Comparison of ENCODE assay signal across 8 mouse cellular contexts in genomic region chr13:61804168-61804874, GRCm38 (mm10).
A peak's percentile ranks its signal among the peaks of the same experiment; 100 is the strongest.
DNase-seq lines count a peak whose midpoint lies in the region; ATAC-seq and TF ChIP-seq lines count a peak whose summit lies in the region.
"Not testable (repeated sequence)": the region's sequence is repeated elsewhere in the genome, so short reads cannot be mapped to it uniquely, and the experiment has no call there.

No protein-coding gene starts in this region.

- TF ChIP-seq CTCF in kidney, postnatal 0 days (IDR thresholded peaks at IDR 0.05; ENCODE audit: low read depth) = not testable (repeated sequence)

- not testable (repeated sequence) for H3K36me3 ChIP-seq in forebrain, embryonic 11.5 days (ENCODE audit: control insufficient read depth, insufficient read depth, low read length); heart, embryonic 16.5 days (ENCODE audit: control insufficient read depth, insufficient read depth); kidney, postnatal 0 days (ENCODE audit: insufficient read depth, low read length); liver, embryonic 13.5 days

- not testable (repeated sequence) for H3K27me3 ChIP-seq in forebrain, embryonic 11.5 days (ENCODE audit: control insufficient read depth, insufficient read depth, low read length); heart, embryonic 16.5 days (ENCODE audit: control insufficient read depth, insufficient read depth, low read length); kidney, postnatal 0 days (ENCODE audit: insufficient read depth, low read length); liver, embryonic 13.5 days

- not testable (repeated sequence) for H3K9me3 ChIP-seq in forebrain, embryonic 11.5 days (ENCODE audit: control insufficient read depth, low read length); heart, embryonic 16.5 days (replicated peaks; ENCODE audit: control insufficient read depth, low read length); kidney, postnatal 0 days (replicated peaks; ENCODE audit: low read length); liver, embryonic 13.5 days (replicated peaks)

- DNase-seq in B cell, adult 2 months = peak; percentile 50 to 55
- DNase-seq in c-Kit-negative CD71-positive TER-119-positive erythroid progenitor cells, embryonic 14.5 days (ENCODE audit: low read depth, low spot score) = peak; percentile 5
- peak; percentile 68 for DNase-seq in forebrain, embryonic 11.5 days (ENCODE audit: low spot score)
- peak; percentile 79 for DNase-seq in kidney, postnatal 0 days (ENCODE audit: low spot score)
- not testable (repeated sequence) for DNase-seq in liver, embryonic 13.5 days
- DNase-seq in monocyte, adult 2 months (ENCODE audit: low read depth in 1 of 2, low spot score in 2 of 2) = peak; percentile 1 to 9
- DNase-seq in spleen, postnatal 10 days (ENCODE audit: low spot score in 2 of 2) = peak; percentile 29 to 48

- H3K27ac ChIP-seq in forebrain, embryonic 11.5 days (ENCODE audit: low read depth, low read length); heart, embryonic 16.5 days (ENCODE audit: low read length): not testable (repeated sequence)
- H3K27ac ChIP-seq in kidney, postnatal 0 days = peak overlapping the region; percentile 27; the same call in 1 of the 2 replicates
- H3K27ac ChIP-seq in liver, embryonic 13.5 days = peak overlapping the region; percentile 64

- peak overlapping the region; percentile 39 for H3K4me3 ChIP-seq in forebrain, embryonic 11.5 days (ENCODE audit: low read depth, low read length)
- peak overlapping the region; percentile 74 for H3K4me3 ChIP-seq in heart, embryonic 16.5 days (ENCODE audit: low read length)
- peak overlapping the region; percentile 52 for H3K4me3 ChIP-seq in kidney, postnatal 0 days (replicated peaks; ENCODE audit: low read depth, low read length)
- peak overlapping the region; percentile 76 for H3K4me3 ChIP-seq in liver, embryonic 13.5 days (replicated peaks)

- peak overlapping the region; percentile 46 for H3K4me2 ChIP-seq in forebrain, embryonic 11.5 days (ENCODE audit: low read depth, low read length, severe bottlenecking)
- peak overlapping the region; percentile 67 for H3K4me2 ChIP-seq in heart, embryonic 16.5 days (ENCODE audit: low read depth, low read length)
- H3K4me2 ChIP-seq in kidney, postnatal 0 days (ENCODE audit: low read length) = peak overlapping the region; percentile 57
- H3K4me2 ChIP-seq in liver, embryonic 13.5 days = peak overlapping the region; percentile 67

- ATAC-seq in forebrain, embryonic 11.5 days (replicated peaks; ENCODE audit: low FRiP score) = peak; percentile 71
- ATAC-seq in heart, embryonic 16.5 days (replicated peaks; ENCODE audit: extremely low read depth, insufficient read depth, low FRiP score) = peak; percentile 49; the same call in 1 of the 2 replicates
- ATAC-seq in kidney, postnatal 0 days (replicated peaks; ENCODE audit: low FRiP score, low read depth) = 0 out of 2 replicates have a peak, but pooled peaks have one; percentile 54
- peak; percentile 89 for ATAC-seq in liver, embryonic 13.5 days (ENCODE audit: low read depth)

- peak overlapping the region; percentile 64 for H3K9ac ChIP-seq in forebrain, embryonic 11.5 days (ENCODE audit: low read length)
- peak overlapping the region; percentile 81 for H3K9ac ChIP-seq in heart, embryonic 16.5 days (ENCODE audit: low read length)
- H3K9ac ChIP-seq in kidney, postnatal 0 days (ENCODE audit: low read depth, low read length) = peak overlapping the region; percentile 56
- peak overlapping the region; percentile 82 for H3K9ac ChIP-seq in liver, embryonic 13.5 days

- not testable (repeated sequence) for H3K4me1 ChIP-seq in forebrain, embryonic 11.5 days (replicated peaks; ENCODE audit: control insufficient read depth, insufficient read depth, low read length); heart, embryonic 16.5 days (ENCODE audit: control insufficient read depth, insufficient read depth, low read length); kidney, postnatal 0 days (replicated peaks; ENCODE audit: insufficient read depth, low read length); liver, embryonic 13.5 days (replicated peaks)

- 1% methylated on average over 19 of the region's 19 CpGs for WGBS in forebrain, embryonic 11.5 days
- 0% methylated on average over 19 of the region's 19 CpGs for WGBS in heart, embryonic 16.5 days
- WGBS in kidney, postnatal 0 days = under 1% methylated on average over 19 of the region's 19 CpGs
- 1% methylated on average over 19 of the region's 19 CpGs for WGBS in liver, embryonic 13.5 days (ENCODE audit: insufficient replicate concordance)
